Mouse (Mus musculus) liver, postnatal 0 days (tissue): ENCODE measurements at regions not wholly inside any gene's neighbourhood (a gene's known extent, or its start where the extent isn't known, plus 50 kb on each side); places are given as distances from the start of the nearest gene placed in this dataset.

ENCODE experiments used
- ATAC-seq: fragments of 200-750 bp; cut with Nextera tagmentation; 2 replicates; pipeline ENCODE4 v1.8.0; 2017; ENCODE audit warnings: mild to moderate bottlenecking, moderate library complexity
- DNase-seq: peaks from one replicate; pipeline ENCODE4 v3.0.0-alpha.2; 2016
- H3K27ac ChIP-seq: fragments of 300-500 bp; sonication (generic); 2 replicates; pipeline ENCODE4 v1.5.1; 2014; ENCODE audit warnings: antibody characterized with exemption, moderate library complexity, mild to moderate bottlenecking, low read depth
- H3K27me3 ChIP-seq: fragments of 300-500 bp; sonication (generic); 2 replicates; pipeline ENCODE4 v1.6.1; 2014; ENCODE audit warnings: low read length, control low read depth, mixed read lengths; ENCODE audit not compliant: insufficient read depth
- H3K36me3 ChIP-seq: fragments of 300-500 bp; sonication (generic); replicated peaks from 2 replicates; pipeline ENCODE4 v1.6.1; 2014; ENCODE audit warnings: mild to moderate bottlenecking, control low read depth, low read length, moderate library complexity, mixed read lengths; ENCODE audit not compliant: insufficient read depth
- H3K4me1 ChIP-seq: fragments of 300-500 bp; sonication (generic); 2 replicates; pipeline ENCODE4 v1.6.1; 2014; ENCODE audit warnings: antibody characterized with exemption, mild to moderate bottlenecking, control low read depth; ENCODE audit not compliant: insufficient read depth
- H3K4me2 ChIP-seq: fragments of 300-500 bp; sonication (generic); 2 replicates; pipeline ENCODE4 v1.6.1; 2014; ENCODE audit warnings: low read depth, mild to moderate bottlenecking, low read length, moderate library complexity, mixed read lengths
- H3K4me3 ChIP-seq: fragments of 300-500 bp; sonication (generic); 2 replicates; pipeline ENCODE4 v1.5.1; 2014; ENCODE audit warnings: low read depth, low read length
- H3K9ac ChIP-seq: fragments of 300-500 bp; sonication (generic); replicated peaks from 2 replicates; pipeline ENCODE4 v1.6.1; 2014; ENCODE audit warnings: mild to moderate bottlenecking, moderate library complexity
- H3K9me3 ChIP-seq: fragments of 300-500 bp; sonication (generic); 2 replicates; pipeline ENCODE4 v1.6.1; 2016; ENCODE audit warnings: mild to moderate bottlenecking, control low read depth, low read length, mixed read lengths
- CTCF ChIP-seq: sonication (generic); IDR thresholded peaks from 2 replicates; pipeline ENCODE4 v1.5.1; 2016; ENCODE audit warnings: antibody characterized with exemption, low read depth
- EP300 ChIP-seq: IDR thresholded peaks from 2 replicates; pipeline ENCODE4 v1.6.1; 2016; ENCODE audit warnings: antibody characterized with exemption, low read depth, mild to moderate bottlenecking
- WGBS: fragments of 180-500 bp; shearing (Covaris S2); extraction: QIAGEN DNeasy Blood & Tissue Kit; methylation state at CpG from one replicate; pipeline ENCODE4 v1.1.7; 2014; ENCODE audit not compliant: insufficient replicate concordance; 5-methylcytosine and 5-hydroxymethylcytosine counted together

GRCm38 (mm10) chr8:56434826-56435225 is 116.0 kb downstream of the Cep44 start:
- TF ChIP-seq CTCF (no peak), EP300 (no peak)

DNA sequence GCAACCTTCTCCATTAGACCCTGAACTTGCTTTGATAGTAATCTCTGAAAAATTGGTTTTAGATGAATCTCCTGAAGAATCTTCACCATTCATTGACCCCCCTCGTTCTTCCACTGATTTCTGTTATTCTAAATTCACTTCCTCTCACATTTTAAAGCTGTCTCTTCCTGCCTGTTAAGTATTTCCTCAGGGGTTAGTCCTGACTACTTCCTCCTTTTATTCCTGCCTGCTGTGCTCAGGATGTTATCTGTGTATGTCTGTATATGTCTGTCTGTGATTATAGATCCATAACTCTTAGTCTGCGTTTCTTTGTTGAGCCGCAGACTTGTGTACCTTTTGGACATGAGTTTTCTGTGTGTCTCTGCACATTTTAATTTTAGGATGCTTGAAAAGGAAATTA is 117.6 kb downstream of the Hpgd start:
- no peaks in the 10 kb centered on the region for H3K27me3 ChIP-seq
- no peak for TF ChIP-seq EP300
- TF ChIP-seq CTCF = no peak
- DNase-seq (no peak), ATAC-seq (no peak)
- H3K4me1 ChIP-seq = no peaks in the 10 kb centered on the region
- 29% methylated on average over 3 of the region's 3 CpGs for WGBS
- H3K9ac ChIP-seq = no peak overlapping the region
- H3K36me3 ChIP-seq = no peaks in the 10 kb centered on the region
- H3K9me3 ChIP-seq = no peaks in the 10 kb centered on the region
- H3K4me3 ChIP-seq = no peak overlapping the region
- H3K4me2 ChIP-seq = no peak overlapping the region
- H3K27ac ChIP-seq = no peak overlapping the region

More at GRCm38 (mm10) chr8:56434826-56435225, 116.0 kb downstream of the Cep44 start:
- no peak overlapping the region for H3K4me2 ChIP-seq
- H3K27me3 ChIP-seq = no peaks in the 10 kb centered on the region
- ATAC-seq = no peak
- H3K36me3 ChIP-seq = no peaks in the 10 kb centered on the region
- H3K9ac ChIP-seq = no peak overlapping the region
- no peaks in the 10 kb centered on the region for H3K4me1 ChIP-seq
- no peak for DNase-seq
- H3K4me3 ChIP-seq = no peak overlapping the region
- WGBS = 87% methylated on average over 1 of the region's 1 CpGs
- H3K27ac ChIP-seq = no peak overlapping the region
- no peaks in the 10 kb centered on the region for H3K9me3 ChIP-seq

- H3K27me3 ChIP-seq = no peaks in the 10 kb centered on the region
- H3K4me2 ChIP-seq = no peak overlapping the region
- no peak overlapping the region for H3K4me3 ChIP-seq
- WGBS = 53% methylated on average over 1 of the region's 1 CpGs
- TF ChIP-seq EP300 (no peak), CTCF (no peak)
- no peaks in the 10 kb centered on the region for H3K4me1 ChIP-seq
- no peak overlapping the region for H3K9ac ChIP-seq
- ATAC-seq = no peak
- no peak overlapping the region for H3K27ac ChIP-seq
- DNase-seq = no peak
- H3K36me3 ChIP-seq = no peaks in the 10 kb centered on the region
- no peaks in the 10 kb centered on the region for H3K9me3 ChIP-seq
Measured at GRCm38 (mm10) chr8:56410412-56410811, 116.0 kb downstream of the Hpgd start.

GRCm38 (mm10) chr8:56407267-56407666 is 112.9 kb downstream of the Hpgd start:
- TF ChIP-seq CTCF = no peak
- no peak for TF ChIP-seq EP300
- Histone ChIP-seq H3K9me3 (no peaks in the 10 kb centered on the region), H3K36me3 (no peaks in the 10 kb centered on the region), H3K27ac (no peak overlapping the region), H3K4me1 (no peaks in the 10 kb centered on the region), H3K4me2 (no peak overlapping the region; the same call in 1 of the 2 replicates), H3K27me3 (no peaks in the 10 kb centered on the region), H3K9ac (no peak overlapping the region), H3K4me3 (no peak overlapping the region)
- WGBS = 56% methylated on average over 2 of the region's 2 CpGs
- DNase-seq = no peak
- no peak for ATAC-seq

DNA sequence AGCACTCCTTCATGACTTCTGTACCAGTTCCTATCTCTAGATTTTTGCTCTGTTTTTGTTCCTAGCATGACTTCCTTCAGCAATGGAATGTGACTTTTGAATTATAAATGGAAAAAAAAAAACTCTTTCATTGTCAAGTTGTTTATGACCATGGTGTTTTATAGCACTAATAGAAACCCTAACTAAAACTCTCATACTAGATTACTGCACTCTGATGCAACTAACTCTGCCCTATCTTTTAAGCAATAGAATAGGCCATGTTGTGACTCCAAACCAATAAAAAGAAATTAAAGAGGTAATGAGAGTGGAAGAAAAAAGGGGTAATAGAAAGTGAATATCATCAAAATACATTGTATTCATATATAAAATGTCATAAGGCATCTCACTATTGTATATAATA is 111.9 kb downstream of the Hpgd start:
- TF ChIP-seq EP300 = no peak
- no peak for TF ChIP-seq CTCF
- H3K9ac ChIP-seq = no peak overlapping the region
- H3K9me3 ChIP-seq = no peaks in the 10 kb centered on the region
- no peak for DNase-seq
- H3K4me2 ChIP-seq = no peak overlapping the region
- H3K4me1 ChIP-seq = no peaks in the 10 kb centered on the region
- no peaks in the 10 kb centered on the region for H3K36me3 ChIP-seq
- H3K27me3 ChIP-seq = no peaks in the 10 kb centered on the region
- no peak overlapping the region for H3K27ac ChIP-seq
- no peak overlapping the region for H3K4me3 ChIP-seq
- no peak for ATAC-seq

- no peaks in the 10 kb centered on the region for H3K9me3 ChIP-seq
- 66% methylated on average over 1 of the region's 1 CpGs for WGBS
- ATAC-seq (no peak), DNase-seq (no peak)
- no peak overlapping the region for H3K9ac ChIP-seq
- no peaks in the 10 kb centered on the region for H3K36me3 ChIP-seq
- H3K4me3 ChIP-seq = no peak overlapping the region
- TF ChIP-seq EP300 (no peak), CTCF (no peak)
- no peak overlapping the region for H3K4me2 ChIP-seq
- no peaks in the 10 kb centered on the region for H3K4me1 ChIP-seq
- no peak overlapping the region for H3K27ac ChIP-seq
- H3K27me3 ChIP-seq = no peaks in the 10 kb centered on the region
Measured at GRCm38 (mm10) chr8:56397611-56398010, 103.2 kb downstream of the Hpgd start.

- H3K27ac ChIP-seq = no peak overlapping the region
- WGBS = 64% methylated on average over 1 of the region's 1 CpGs
- no peak overlapping the region for H3K9ac ChIP-seq
- no peak for TF ChIP-seq CTCF
- TF ChIP-seq EP300 = no peak
- H3K4me2 ChIP-seq = no peak overlapping the region
- no peak for ATAC-seq
- H3K9me3 ChIP-seq = no peaks in the 10 kb centered on the region
- no peaks in the 10 kb centered on the region for H3K27me3 ChIP-seq
- H3K4me1 ChIP-seq = no peaks in the 10 kb centered on the region
- no peak for DNase-seq
- no peaks in the 10 kb centered on the region for H3K36me3 ChIP-seq
- no peak overlapping the region for H3K4me3 ChIP-seq
Measured at GRCm38 (mm10) chr8:56396352-56396751, 102.0 kb downstream of the Hpgd start.
